Mouse (Mus musculus) hindbrain, embryonic 11.5 days (tissue): ENCODE data around the gene Sirt5. TPM values are rescaled to one million over a fixed set of nuclear protein-coding genes. Genes with fewer than 3 reads are reported as not detected.

ENCODE experiments used
- ATAC-seq: fragments of 200-750 bp; cut with Nextera tagmentation; 2 replicates; pipeline ENCODE4 v1.8.0; 2017; ENCODE audit warnings: mild to moderate bottlenecking, moderate TSS enrichment, moderate library complexity; ENCODE audit not compliant: low FRiP score
- DNase-seq: peaks from one replicate; pipeline ENCODE4 v3.0.0-alpha.2; 2015; ENCODE audit warnings: low spot score
- H3K27ac ChIP-seq: fragments of 300-500 bp; sonication (generic); 2 replicates; pipeline ENCODE4 v1.5.1; 2014; ENCODE audit warnings: mild to moderate bottlenecking, low read depth, low read length
- H3K27me3 ChIP-seq: fragments of 300-500 bp; sonication (generic); 2 replicates; pipeline ENCODE4 v1.6.1; 2014; ENCODE audit warnings: mild to moderate bottlenecking, low read length, moderate library complexity, mixed read lengths; ENCODE audit not compliant: control insufficient read depth, insufficient read depth
- H3K36me3 ChIP-seq: fragments of 300-500 bp; sonication (generic); 2 replicates; pipeline ENCODE4 v1.6.1; 2014; ENCODE audit warnings: mild to moderate bottlenecking, low read length, moderate library complexity, mixed read lengths; ENCODE audit not compliant: control insufficient read depth, insufficient read depth
- H3K4me1 ChIP-seq: fragments of 300-500 bp; sonication (generic); replicated peaks from 2 replicates; pipeline ENCODE4 v1.6.1; 2014; ENCODE audit warnings: low read length, mixed read lengths; ENCODE audit not compliant: control insufficient read depth, insufficient read depth
- H3K4me2 ChIP-seq: fragments of 300-500 bp; sonication (generic); replicated peaks from 2 replicates; pipeline ENCODE4 v1.6.1; 2014; ENCODE audit warnings: mild to moderate bottlenecking, low read depth, low read length
- H3K4me3 ChIP-seq: fragments of 300-500 bp; sonication (generic); 2 replicates; pipeline ENCODE4 v1.5.1; 2014; ENCODE audit warnings: low read depth, low read length
- H3K9ac ChIP-seq: fragments of 300-500 bp; sonication (generic); 2 replicates; pipeline ENCODE4 v1.6.1; 2014; ENCODE audit warnings: low read depth, low read length
- H3K9me3 ChIP-seq: fragments of 300-500 bp; sonication (generic); 2 replicates; pipeline ENCODE4 v1.6.1; 2016; ENCODE audit warnings: low read length; ENCODE audit not compliant: control insufficient read depth
- WGBS: fragments of 180-500 bp; shearing (Covaris S2); extraction: QIAGEN DNeasy Blood & Tissue Kit; methylation state at CpG from one replicate; pipeline ENCODE4 v1.1.7; 2014; 5-methylcytosine and 5-hydroxymethylcytosine counted together
- polyA plus RNA-seq: library from polyadenylated mRNA; unstranded; fragments of >200 nt; fragmentation: Nextera tagmentation; extraction: Ambion mirVana; gene quantifications from 2 replicates; pipeline ENCODE4 v1.2.1, GENCODE M21; 2014

The Sirt5 gene
- polyA plus RNA-seq, 1 experiment from 2014 or later = 25.6 TPM

- ATAC-seq (no peak), DNase-seq (no peak)
- Histone ChIP-seq H3K27me3 (no peaks in the 10 kb centered on the region), H3K4me3 (no peak overlapping the region), H3K36me3 (no peaks in the 10 kb centered on the region), H3K9me3 (no peaks in the 10 kb centered on the region), H3K4me1 (no peaks in the 10 kb centered on the region), H3K9ac (no peak overlapping the region), H3K4me2 (no peak overlapping the region), H3K27ac (no peak overlapping the region)
- WGBS = 91% methylated on average over 8 of the region's 8 CpGs
Observed at GRCm38 (mm10) chr13:43338001-43338400, 27.3 kb upstream of the Sirt5 start.

- DNase-seq (no peak), ATAC-seq (no peak)
- no peak overlapping the region for H3K4me3 ChIP-seq
- no peaks in the 10 kb centered on the region for H3K27me3 ChIP-seq
- no peak overlapping the region for H3K27ac ChIP-seq
- WGBS = 54% methylated on average over 4 of the region's 4 CpGs
- no peaks in the 10 kb centered on the region for H3K36me3 ChIP-seq
- H3K4me2 ChIP-seq = no peak overlapping the region
- H3K9ac ChIP-seq = no peak overlapping the region
- no peaks in the 10 kb centered on the region for H3K9me3 ChIP-seq
- H3K4me1 ChIP-seq = no peaks in the 10 kb centered on the region
Observed at GRCm38 (mm10) chr13:43338632-43339031, 26.7 kb upstream of the Sirt5 start.

GRCm38 (mm10) chr13:43346825-43347224, 18.5 kb upstream of the Sirt5 start:
- H3K36me3 ChIP-seq = no peaks in the 10 kb centered on the region
- H3K4me2 ChIP-seq = no peak overlapping the region
- H3K27me3 ChIP-seq = no peaks in the 10 kb centered on the region
- no peak overlapping the region for H3K4me3 ChIP-seq
- H3K27ac ChIP-seq = no peak overlapping the region
- H3K4me1 ChIP-seq = no peaks in the 10 kb centered on the region
- DNase-seq (no peak), ATAC-seq (no peak)
- no peak overlapping the region for H3K9ac ChIP-seq
- H3K9me3 ChIP-seq = no peaks in the 10 kb centered on the region

- no peaks in the 10 kb centered on the region for H3K4me1 ChIP-seq
- no peaks in the 10 kb centered on the region for H3K27me3 ChIP-seq
- no peak for ATAC-seq
- H3K4me2 ChIP-seq = no peak overlapping the region
- H3K9ac ChIP-seq = no peak overlapping the region
- no peak overlapping the region for H3K27ac ChIP-seq
- 86% methylated on average over 8 of the region's 8 CpGs for WGBS
- H3K4me3 ChIP-seq = no peak overlapping the region
- H3K36me3 ChIP-seq = no peaks in the 10 kb centered on the region
- H3K9me3 ChIP-seq = no peaks in the 10 kb centered on the region
- DNase-seq = no peak
Observed at GRCm38 (mm10) chr13:43349376-43349775, 15.9 kb upstream of the Sirt5 start.

- H3K4me2 ChIP-seq = no peak overlapping the region
- no peak for ATAC-seq
Observed at GRCm38 (mm10) chr13:43350489-43351169, 14.7 kb upstream of the Sirt5 start.

GRCm38 (mm10) chr13:43353356-43353755, 11.9 kb upstream of the Sirt5 start:
- ATAC-seq (no peak), DNase-seq (no peak)
- Histone ChIP-seq H3K27ac (no peak overlapping the region), H3K4me2 (no peak overlapping the region), H3K9me3 (no peaks in the 10 kb centered on the region), H3K27me3 (no peaks in the 10 kb centered on the region), H3K4me3 (no peak overlapping the region), H3K36me3 (no peaks in the 10 kb centered on the region), H3K9ac (no peak overlapping the region), H3K4me1 (no peaks in the 10 kb centered on the region)
- 72% methylated on average over 4 of the region's 4 CpGs for WGBS

More at GRCm38 (mm10) chr13:43350489-43351169, 14.7 kb upstream of the Sirt5 start:
- H3K27ac ChIP-seq = no peak overlapping the region
- no peaks in the 10 kb centered on the region for H3K4me1 ChIP-seq
- DNase-seq = no peak
- H3K27me3 ChIP-seq = no peaks in the 10 kb centered on the region
- H3K36me3 ChIP-seq = no peaks in the 10 kb centered on the region
- no peaks in the 10 kb centered on the region for H3K9me3 ChIP-seq
- 77% methylated on average over 9 of the region's 9 CpGs for WGBS
- no peak overlapping the region for H3K9ac ChIP-seq
- no peak overlapping the region for H3K4me3 ChIP-seq

- Histone ChIP-seq H3K4me3 (no peak overlapping the region), H3K27ac (no peak overlapping the region), H3K9ac (no peak overlapping the region), H3K27me3 (no peaks in the 10 kb centered on the region), H3K4me1 (no peaks in the 10 kb centered on the region), H3K4me2 (no peak overlapping the region), H3K9me3 (no peaks in the 10 kb centered on the region), H3K36me3 (no peaks in the 10 kb centered on the region)
- 87% methylated on average over 12 of the region's 12 CpGs for WGBS
- DNase-seq (no peak), ATAC-seq (no peak)
Observed at GRCm38 (mm10) chr13:43354362-43354761, 10.9 kb upstream of the Sirt5 start.

- Histone ChIP-seq H3K9ac (no peak overlapping the region), H3K9me3 (no peaks in the 10 kb centered on the region), H3K4me3 (no peak overlapping the region), H3K27me3 (no peaks in the 10 kb centered on the region), H3K4me2 (no peak overlapping the region), H3K36me3 (no peaks in the 10 kb centered on the region), H3K4me1 (no peaks in the 10 kb centered on the region), H3K27ac (no peak overlapping the region)
- WGBS = 87% methylated on average over 14 of the region's 14 CpGs
- ATAC-seq = no peak
- no peak for DNase-seq
Observed at GRCm38 (mm10) chr13:43356346-43357125, 8.8 kb upstream of the Sirt5 start.

- H3K4me2 ChIP-seq = no peak overlapping the region
- 66% methylated on average over 6 of the region's 6 CpGs for whole genome bisulfite sequencing
- no peak overlapping the region for H3K27ac ChIP-seq
- no peak overlapping the region for H3K4me3 ChIP-seq
- no peak for ATAC-seq
- no peak overlapping the region for H3K9ac ChIP-seq
- H3K36me3 ChIP-seq = no peaks in the 10 kb centered on the region
- no peaks in the 10 kb centered on the region for H3K9me3 ChIP-seq
- no peaks in the 10 kb centered on the region for H3K27me3 ChIP-seq
- no peaks in the 10 kb centered on the region for H3K4me1 ChIP-seq
- no peak for DNase-seq
Observed at GRCm38 (mm10) chr13:43360534-43360933, 4.8 kb upstream of the Sirt5 start.
